ENCODE assay signal across 34 mouse cellular contexts in the genomic region with DNA sequence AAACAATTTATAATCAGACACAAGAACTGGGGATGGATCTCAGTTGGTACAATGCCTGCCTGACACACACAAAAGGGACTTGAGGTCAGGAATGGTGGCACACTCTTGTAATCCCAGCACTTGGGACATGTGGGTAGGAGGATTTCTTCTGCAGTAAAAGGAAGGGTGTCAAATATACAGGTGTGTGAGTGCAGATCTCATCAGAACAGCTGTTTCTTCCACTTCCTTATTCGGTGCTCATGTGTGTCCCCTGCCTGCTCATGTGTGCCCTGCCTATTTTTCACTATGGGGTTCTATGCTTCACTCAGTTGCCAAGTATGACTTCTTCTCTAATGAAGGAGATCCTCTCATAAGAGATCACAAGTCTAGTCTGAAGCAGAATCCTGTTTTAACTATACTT. TPM values are rescaled to one million over a fixed set of nuclear protein-coding genes. Genes with fewer than 3 reads are reported as not detected.
A peak's percentile ranks its signal among the peaks of the same experiment; 100 is the strongest.
DNase-seq lines count a peak whose midpoint lies in the region; ATAC-seq and TF ChIP-seq lines count a peak whose summit lies in the region.
"Had no signal": no experiment of that assay in that cellular context is flagged by ENCODE, and none has a peak within 500 bp of the region (broad histone marks: within the 10 kb centered on the region; RNA-seq: fewer than 3 reads in every experiment).

No protein-coding gene starts in this region.

- TF ChIP-seq CTCF in spleen, adult 2 months (IDR thresholded peaks at IDR 0.05; ENCODE audit: extremely low read depth, insufficient read depth, insufficient read length, insufficient replicate concordance) = no peak

- DNase-seq in spleen, adult 2 months (ENCODE audit: low read depth in 1 of 2, low spot score in 2 of 2) = peak; percentile 51 to 79
- no peak for DNase-seq in spleen, adult 12 weeks (ENCODE audit: low spot score)
- DNase-seq in B cell, adult 2 months = peak; percentile 61 to 69
- DNase-seq in embryonic facial prominence, embryonic 10.5 days (ENCODE audit: low spot score) = no peak
- no peak for DNase-seq in layer of hippocampus, postnatal 14 days (ENCODE audit: low spot score in 2 of 2)
- DNase-seq: adrenal gland, adult 8-10 months; adrenal gland, postnatal 25 days; cerebellum, adult 11-12 months; cerebellum, adult 8-10 months; cerebellum, postnatal 10 days; cerebellum, postnatal 36 days; forebrain, postnatal 0 days; gastrocnemius, adult 2 months; gastrocnemius, postnatal 14 days; heart, adult 18-20 months; heart, postnatal 10 days; heart, postnatal 36 days had no signal

- no peaks in the 10 kb centered on the region for H3K27me3 ChIP-seq in spleen, adult 2 months (ENCODE audit: control insufficient read depth, insufficient read depth, low read length)
- H3K27me3 ChIP-seq in embryonic facial prominence, embryonic 10.5 days (replicated peaks; ENCODE audit: low read depth, poor library complexity, severe bottlenecking) = no peaks in the 10 kb centered on the region
- H3K27me3 ChIP-seq: embryonic facial prominence, embryonic 12.5 days; embryonic facial prominence, embryonic 15.5 days; heart, embryonic 12.5 days; heart, embryonic 15.5 days; hindbrain, embryonic 13.5 days had no signal

- 0 out of 2 replicates have a peak, but pooled peaks have one; percentile 8 for ATAC-seq in common myeloid progenitor, adult 5-6 weeks (replicated peaks; ENCODE audit: low read depth, poor library complexity, severe bottlenecking)
- peak; percentile 99 for ATAC-seq in neutrophil, adult 5-6 weeks (ENCODE audit: extremely low read depth, insufficient number of reproducible peaks, low FRiP score, poor library complexity, severe bottlenecking)
- ATAC-seq in CD4-positive, CD25-positive, alpha-beta regulatory T cell, adult 4 months = no peak
- ATAC-seq: activated CD4-positive, CD25-positive, alpha-beta regulatory T cell, adult 4 months; forebrain, embryonic 14.5 days; forebrain, postnatal 0 days; hindbrain, embryonic 16.5 days had no signal

- 6% methylated on average over 1 of the region's 1 CpGs for WGBS in spleen, adult 2 months
- WGBS in embryonic facial prominence, embryonic 10.5 days = 85% methylated on average over 1 of the region's 1 CpGs

- peaks cover 20% of the 10 kb centered on the region for H3K4me1 ChIP-seq in spleen, adult 2 months (ENCODE audit: control insufficient read depth, insufficient read depth, insufficient read length)
- H3K4me1 ChIP-seq in embryonic facial prominence, embryonic 10.5 days = no peaks in the 10 kb centered on the region
- H3K4me1 ChIP-seq: embryonic facial prominence, embryonic 12.5 days; embryonic facial prominence, embryonic 15.5 days; heart, embryonic 12.5 days; heart, embryonic 15.5 days; hindbrain, embryonic 10.5 days; hindbrain, embryonic 13.5 days had no signal

- H3K36me3 ChIP-seq in spleen, adult 2 months (ENCODE audit: control insufficient read depth, insufficient read depth, low read length) = no peaks in the 10 kb centered on the region
- H3K36me3 ChIP-seq in embryonic facial prominence, embryonic 10.5 days (replicated peaks) = no peaks in the 10 kb centered on the region
- H3K36me3 ChIP-seq: embryonic facial prominence, embryonic 12.5 days; embryonic facial prominence, embryonic 15.5 days; heart, embryonic 12.5 days; heart, embryonic 15.5 days; hindbrain, embryonic 10.5 days; hindbrain, embryonic 13.5 days had no signal

- peak overlapping the region; percentile 91; the same call in 1 of the 2 replicates for H3K27ac ChIP-seq in spleen, adult 2 months (ENCODE audit: insufficient read depth, low read length)
- H3K27ac ChIP-seq in embryonic facial prominence, embryonic 10.5 days (replicated peaks) = no peak overlapping the region
- H3K27ac ChIP-seq: embryonic facial prominence, embryonic 12.5 days; embryonic facial prominence, embryonic 15.5 days; gastrocnemius, adult 2 months; heart, embryonic 15.5 days; hindbrain, embryonic 10.5 days; hindbrain, embryonic 13.5 days had no signal

- 0 out of 2 replicates have a peak, but pooled peaks cover 3% of the 10 kb centered on the region for H3K9me3 ChIP-seq in embryonic facial prominence, embryonic 10.5 days
- H3K9me3 ChIP-seq: embryonic facial prominence, embryonic 12.5 days; embryonic facial prominence, embryonic 15.5 days; heart, embryonic 15.5 days; hindbrain, embryonic 13.5 days had no signal

- no peak for TF ChIP-seq POLR2A in spleen, adult 2 months (IDR thresholded peaks at IDR 0.05; ENCODE audit: low read depth, low read length)

- H3K4me3 ChIP-seq in spleen, adult 2 months (ENCODE audit: extremely low read depth, insufficient read depth, insufficient read length) = no peak overlapping the region
- no peak overlapping the region for H3K4me3 ChIP-seq in embryonic facial prominence, embryonic 10.5 days
- H3K4me3 ChIP-seq: embryonic facial prominence, embryonic 12.5 days; embryonic facial prominence, embryonic 15.5 days; gastrocnemius, adult 2 months; heart, embryonic 12.5 days; heart, embryonic 15.5 days; hindbrain, embryonic 10.5 days; hindbrain, embryonic 13.5 days had no signal

RNA-seq across cellular contexts. Expression of a gene that starts 21.1 kb away (rescaled TPM):
- 90.0 and 142 TPM in 2 replicates for polyA plus RNA-seq in spleen, adult 2 months (2012; rRNA removed)
- 172 and 173 TPM in 2 replicates for total RNA-seq in common myeloid progenitor, adult 5-6 weeks (2017)
- total RNA-seq in neutrophil, adult 5-6 weeks (2017) = 269 TPM in 2 replicates
- polyA plus RNA-seq in embryonic facial prominence, embryonic 10.5 days (2016; fragmentation: Nextera tagmentation; extraction: Ambion mirVana) = 100 and 110 TPM in 2 replicates
- 10 to 100 TPM; 12.3 to 14.7 TPM for total RNA-seq in layer of hippocampus, postnatal 14 days (2021)
- 100 to 1,000 TPM in 1 of 2 experiments, 10 to 100 TPM in 1; 84.8 to 104 TPM for polyA plus RNA-seq in CD4-positive, CD25-positive, alpha-beta regulatory T cell, adult 4 months (2017; shearing (Covaris generic))

RNA-seq across cellular contexts. Expression of a gene that starts 50.8 kb away (rescaled TPM):
- 0.11 TPM in 1 of 2 replicates, not detected in the other for polyA plus RNA-seq in spleen, adult 2 months (2012; rRNA removed)
- not detected in 2 replicates for total RNA-seq in common myeloid progenitor, adult 5-6 weeks (2017)
- not detected in 2 replicates for total RNA-seq in neutrophil, adult 5-6 weeks (2017)
- polyA plus RNA-seq in embryonic facial prominence, embryonic 10.5 days (2016; fragmentation: Nextera tagmentation; extraction: Ambion mirVana) = not detected in 2 replicates
- total RNA-seq in layer of hippocampus, postnatal 14 days (2021) = not detected
- not detected for polyA plus RNA-seq in CD4-positive, CD25-positive, alpha-beta regulatory T cell, adult 4 months (2017; shearing (Covaris generic))
- total RNA-seq: adrenal gland, adult 8-10 months; adrenal gland, postnatal 25 days; ES-E14; forebrain, postnatal 0 days; gastrocnemius, adult 2 months; gastrocnemius, postnatal 14 days; gastrocnemius, postnatal 4 days; heart, adult 18-20 months; heart, postnatal 10 days; heart, postnatal 36 days had no signal
- polyA plus RNA-seq: activated CD4-positive, CD25-positive, alpha-beta regulatory T cell, adult 4 months; brain, embryonic 14.5 days; embryonic facial prominence, embryonic 12.5 days; embryonic facial prominence, embryonic 15.5 days; forebrain, embryonic 11.5 days; forebrain, embryonic 14.5 days; forebrain, postnatal 0 days; frontal cortex, adult 2 months; heart, embryonic 12.5 days; heart, embryonic 15.5 days; hindbrain, embryonic 10.5 days; hindbrain, embryonic 13.5 days; hindbrain, embryonic 16.5 days had no signal

Comparison
In these comparisons a context has a peak if more than half of its experiments do, and no peak if none do; other contexts are left out.
1. DNase-seq: peak in spleen, adult 2 months (2 of 2) and B cell, adult 2 months (2 of 2); none in spleen, adult 12 weeks (single experiment), embryonic facial prominence, embryonic 10.5 days (single experiment) and layer of hippocampus, postnatal 14 days (0 of 2).
2. RNA of a gene that starts 21.1 kb away (total RNA-seq): 269 TPM in neutrophil, adult 5-6 weeks and 172 to 173 TPM in common myeloid progenitor, adult 5-6 weeks; 12.3 to 14.7 TPM in layer of hippocampus, postnatal 14 days; every median in the first group is over 10 times any median in the second.